Mouse (Mus musculus) embryonic facial prominence, embryonic 14.5 days (tissue): ENCODE results near the gene Rabgap1l. TPM values are rescaled to one million over a fixed set of nuclear protein-coding genes. Genes with fewer than 3 reads are reported as not detected.

Experiments used
- ATAC-seq: fragments of 200-750 bp; cut with Nextera tagmentation; 2 replicates; pipeline ENCODE4 v1.8.0; 2017; ENCODE audit warnings: low read depth, moderate number of reproducible peaks, moderate TSS enrichment
- DNase-seq: peaks from one replicate; pipeline ENCODE4 v3.0.0-alpha.2; 2015; ENCODE audit warnings: low spot score
- H3K27ac ChIP-seq: fragments of 300-500 bp; sonication (generic); replicated peaks from 2 replicates; pipeline ENCODE4 v1.5.1; 2014; ENCODE audit warnings: low read depth, mild to moderate bottlenecking, low read length, moderate library complexity
- H3K27me3 ChIP-seq: fragments of 300-500 bp; sonication (generic); replicated peaks from 2 replicates; pipeline ENCODE4 v1.6.1; 2014; ENCODE audit warnings: low read length; ENCODE audit not compliant: control insufficient read depth, insufficient read depth
- H3K36me3 ChIP-seq: fragments of 300-500 bp; sonication (generic); 2 replicates; pipeline ENCODE4 v1.6.1; 2014; ENCODE audit warnings: low read length, mixed read lengths; ENCODE audit not compliant: control insufficient read depth, insufficient read depth
- H3K4me1 ChIP-seq: fragments of 300-500 bp; sonication (generic); 2 replicates; pipeline ENCODE4 v1.6.1; 2014; ENCODE audit warnings: antibody characterized with exemption, low read length; ENCODE audit not compliant: control insufficient read depth, insufficient read depth
- H3K4me2 ChIP-seq: fragments of 300-500 bp; sonication (generic); 2 replicates; pipeline ENCODE4 v1.6.1; 2014; ENCODE audit warnings: low read depth, mild to moderate bottlenecking, low read length, moderate library complexity, mixed read lengths
- H3K4me3 ChIP-seq: fragments of 300-500 bp; sonication (generic); 2 replicates; pipeline ENCODE4 v1.5.1; 2014; ENCODE audit warnings: low read depth, mild to moderate bottlenecking, low read length
- H3K9ac ChIP-seq: fragments of 300-500 bp; sonication (generic); 2 replicates; pipeline ENCODE4 v1.6.1; 2014; ENCODE audit warnings: low read depth, mild to moderate bottlenecking, low read length, moderate library complexity, mixed read lengths
- H3K9me3 ChIP-seq: fragments of 300-500 bp; sonication (generic); 2 replicates; pipeline ENCODE4 v1.6.1; 2016; ENCODE audit warnings: low read length; ENCODE audit not compliant: control insufficient read depth
- WGBS: fragments of 180-500 bp; shearing (Covaris S2); extraction: QIAGEN DNeasy Blood & Tissue Kit; methylation state at CpG from one replicate; pipeline ENCODE4 v1.1.7; 2014; 5-methylcytosine and 5-hydroxymethylcytosine counted together
- polyA plus RNA-seq: library from polyadenylated mRNA; unstranded; fragments of >200 nt; fragmentation: Nextera tagmentation; extraction: Ambion mirVana; gene quantifications from 2 replicates; pipeline ENCODE4 v1.2.1, GENCODE M21; 2014

Rabgap1l gene
- polyA plus RNA-seq, 1 experiment from 2014 or later = 16.3 TPM

DNA sequence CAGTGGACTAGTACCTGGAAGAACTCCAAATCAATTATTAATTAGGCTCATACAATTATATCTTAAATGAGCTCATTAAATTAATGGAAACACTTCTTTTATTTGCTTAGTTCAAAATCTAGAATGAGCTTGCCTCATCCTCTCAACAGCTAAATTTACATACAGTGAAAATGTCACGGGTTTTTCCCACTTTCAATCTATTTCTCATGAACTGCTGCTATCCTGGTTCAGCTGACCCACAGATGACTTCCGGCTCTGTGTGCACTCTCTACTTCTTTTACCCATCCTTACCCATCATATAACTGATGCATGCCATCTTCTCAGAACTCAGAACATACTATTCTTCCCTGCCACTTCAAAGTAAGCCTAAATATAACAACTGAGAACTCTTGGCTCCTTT is 452.4 kb downstream of the Rabgap1l start:
- H3K9ac ChIP-seq = no peak overlapping the region
- no peaks in the 10 kb centered on the region for H3K4me1 ChIP-seq
- H3K27me3 ChIP-seq = no peaks in the 10 kb centered on the region
- H3K27ac ChIP-seq = no peak overlapping the region
- no peaks in the 10 kb centered on the region for H3K9me3 ChIP-seq
- WGBS = 83% methylated on average over 2 of the region's 2 CpGs
- no peak for ATAC-seq
- no peak overlapping the region for H3K4me3 ChIP-seq
- H3K4me2 ChIP-seq = no peak overlapping the region
- DNase-seq = no peak
- H3K36me3 ChIP-seq = no peaks in the 10 kb centered on the region

DNA sequence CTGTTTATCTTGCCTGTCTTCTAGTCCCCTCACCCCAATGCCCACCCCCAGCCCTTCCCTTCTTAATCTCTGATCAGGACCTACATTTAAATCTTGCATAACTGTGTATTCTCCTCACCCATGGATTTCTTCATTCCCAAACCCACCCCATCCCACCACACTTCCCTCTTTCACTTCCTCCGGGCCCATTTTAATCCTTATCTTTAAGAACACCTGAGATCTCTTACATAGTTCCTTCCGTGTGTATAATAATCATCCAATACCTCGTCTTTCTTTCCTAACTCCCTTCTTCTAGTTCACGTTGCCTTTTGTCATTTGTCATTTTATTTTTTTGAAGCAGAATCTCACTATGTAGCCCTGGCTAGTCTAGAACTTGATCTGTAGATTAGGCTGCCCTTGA is 453.6 kb downstream of the Rabgap1l start:
- Histone ChIP-seq H3K27me3 (no peaks in the 10 kb centered on the region), H3K9me3 (no peaks in the 10 kb centered on the region), H3K4me2 (no peak overlapping the region), H3K4me1 (no peaks in the 10 kb centered on the region), H3K36me3 (no peaks in the 10 kb centered on the region), H3K4me3 (no peak overlapping the region), H3K9ac (no peak overlapping the region), H3K27ac (no peak overlapping the region)
- WGBS = 80% methylated on average over 4 of the region's 4 CpGs
- DNase-seq (no peak), ATAC-seq (no peak)

GRCm38 (mm10) chr1:160334791-160335190 is 458.2 kb downstream of the Rabgap1l start:
- Histone ChIP-seq H3K27ac (no peak overlapping the region), H3K9me3 (no peaks in the 10 kb centered on the region), H3K4me3 (no peak overlapping the region), H3K27me3 (no peaks in the 10 kb centered on the region), H3K4me2 (no peak overlapping the region), H3K36me3 (no peaks in the 10 kb centered on the region), H3K9ac (no peak overlapping the region), H3K4me1 (no peaks in the 10 kb centered on the region)
- DNase-seq = peak; percentile 50
- 79% methylated on average over 4 of the region's 4 CpGs for WGBS
- no peak for ATAC-seq

GRCm38 (mm10) chr1:160330828-160331227 is 462.2 kb downstream of the Rabgap1l start:
- Histone ChIP-seq H3K4me3 (no peak overlapping the region), H3K9me3 (no peaks in the 10 kb centered on the region), H3K4me1 (no peaks in the 10 kb centered on the region), H3K9ac (no peak overlapping the region), H3K27ac (no peak overlapping the region), H3K4me2 (no peak overlapping the region), H3K36me3 (no peaks in the 10 kb centered on the region), H3K27me3 (no peaks in the 10 kb centered on the region)
- DNase-seq (no peak), ATAC-seq (no peak)
- 55% methylated on average over 1 of the region's 1 CpGs for WGBS

DNA sequence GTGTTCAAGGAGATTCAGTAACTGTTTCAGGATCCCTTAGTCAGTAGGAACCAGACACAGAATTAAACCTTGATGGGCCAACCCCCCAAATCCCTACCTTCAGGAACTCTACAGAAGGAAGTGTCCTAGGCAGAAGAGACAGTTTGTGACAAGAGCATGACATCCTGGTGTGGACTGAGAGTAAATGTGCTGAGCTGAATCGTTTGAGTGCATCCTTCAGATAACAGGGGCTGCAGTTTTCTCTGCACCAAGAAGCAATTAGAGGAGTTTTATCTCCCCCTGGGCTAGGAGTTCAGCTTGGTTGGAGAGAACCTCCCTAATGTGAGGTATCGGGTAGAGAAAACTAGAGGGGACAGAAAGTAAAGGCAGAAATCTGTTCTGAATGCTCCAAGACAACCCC is 462.8 kb downstream of the Rabgap1l start:
- Histone ChIP-seq H3K9ac (no peak overlapping the region), H3K4me2 (no peak overlapping the region), H3K4me3 (no peak overlapping the region), H3K4me1 (no peaks in the 10 kb centered on the region), H3K27ac (no peak overlapping the region), H3K36me3 (no peaks in the 10 kb centered on the region), H3K9me3 (no peaks in the 10 kb centered on the region), H3K27me3 (no peaks in the 10 kb centered on the region)
- ATAC-seq (no peak), DNase-seq (no peak)
- WGBS = 43% methylated on average over 2 of the region's 2 CpGs

GRCm38 (mm10) chr1:160329788-160330187 is 463.2 kb downstream of the Rabgap1l start:
- Histone ChIP-seq H3K27me3 (no peaks in the 10 kb centered on the region), H3K9ac (no peak overlapping the region), H3K4me1 (no peaks in the 10 kb centered on the region), H3K4me2 (no peak overlapping the region), H3K27ac (no peak overlapping the region), H3K9me3 (no peaks in the 10 kb centered on the region), H3K4me3 (no peak overlapping the region), H3K36me3 (no peaks in the 10 kb centered on the region)
- 58% methylated on average over 7 of the region's 7 CpGs for WGBS
- ATAC-seq (no peak), DNase-seq (no peak)

- Histone ChIP-seq H3K36me3 (no peaks in the 10 kb centered on the region), H3K4me1 (no peaks in the 10 kb centered on the region), H3K9ac (no peak overlapping the region), H3K9me3 (no peaks in the 10 kb centered on the region), H3K27me3 (no peaks in the 10 kb centered on the region), H3K4me3 (no peak overlapping the region), H3K27ac (no peak overlapping the region), H3K4me2 (no peak overlapping the region)
- DNase-seq (no peak), ATAC-seq (no peak)
- 62% methylated on average over 1 of the region's 1 CpGs for WGBS
Measured at GRCm38 (mm10) chr1:160327531-160327930, 465.5 kb downstream of the Rabgap1l start.

GRCm38 (mm10) chr1:160325542-160325941 is 467.5 kb downstream of the Rabgap1l start:
- no peak overlapping the region for H3K9ac ChIP-seq
- DNase-seq = no peak
- H3K9me3 ChIP-seq = no peaks in the 10 kb centered on the region
- H3K4me1 ChIP-seq = no peaks in the 10 kb centered on the region
- no peak for ATAC-seq
- H3K27ac ChIP-seq = no peak overlapping the region
- H3K36me3 ChIP-seq = no peaks in the 10 kb centered on the region
- H3K4me3 ChIP-seq = no peak overlapping the region
- whole genome bisulfite sequencing = 37% methylated on average over 5 of the region's 5 CpGs
- no peak overlapping the region for H3K4me2 ChIP-seq
- no peaks in the 10 kb centered on the region for H3K27me3 ChIP-seq

GRCm38 (mm10) chr1:160320690-160321089 is 472.3 kb downstream of the Rabgap1l start:
- Histone ChIP-seq H3K4me3 (no peak overlapping the region), H3K27ac (no peak overlapping the region), H3K4me2 (no peak overlapping the region), H3K36me3 (no peaks in the 10 kb centered on the region), H3K9ac (no peak overlapping the region), H3K4me1 (no peaks in the 10 kb centered on the region), H3K27me3 (no peaks in the 10 kb centered on the region), H3K9me3 (no peaks in the 10 kb centered on the region)
- WGBS = 74% methylated on average over 1 of the region's 1 CpGs
- no peak for DNase-seq
- ATAC-seq = no peak
